Mouse (Mus musculus) ES-Bruce4 (cell line): ENCODE data around the gene 2510002D24Rik.

Experiments used
- CTCF ChIP-seq: IDR thresholded peaks from one replicate; pipeline ENCODE4 v1.8.1; 2011; ENCODE audit warnings: low read depth, low read length
- EP300 ChIP-seq: IDR thresholded peaks from 2 replicates; pipeline ENCODE4 v1.6.1; 2011; ENCODE audit warnings: low read depth, low read length; ENCODE audit not compliant: insufficient read depth
- POLR2A ChIP-seq: IDR thresholded peaks from one replicate; pipeline ENCODE4 v1.8.1; 2011; ENCODE audit warnings: low read length; ENCODE audit not compliant: insufficient read depth

DNA sequence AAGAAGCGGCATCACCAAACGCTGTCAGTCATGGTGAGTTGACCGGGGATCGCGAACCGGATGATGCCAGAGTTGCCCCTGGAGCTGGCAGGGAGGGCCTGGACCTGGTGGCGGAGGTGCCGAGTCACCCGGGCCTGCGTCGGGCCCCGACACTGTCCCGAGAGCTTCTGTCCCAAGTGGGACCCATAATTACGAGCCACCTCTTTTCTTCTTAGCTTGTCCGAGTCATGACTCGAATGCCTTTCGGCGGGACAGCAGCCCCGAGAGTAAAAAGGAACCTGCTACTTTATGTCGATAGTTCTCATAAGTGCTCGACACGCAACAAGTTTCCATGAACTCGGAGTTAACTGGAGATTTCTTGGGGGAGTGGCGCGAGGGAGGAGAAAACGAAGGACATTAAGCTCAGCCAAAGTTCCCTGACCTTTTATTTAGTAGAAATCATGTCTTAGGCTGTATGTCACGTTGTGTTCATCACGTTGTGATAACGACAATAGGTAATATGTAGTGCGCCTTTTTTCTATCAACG, 23.9 kb upstream of the 2510002D24Rik start:
- TF ChIP-seq EP300: no peak
- TF ChIP-seq CTCF: no peak
- TF ChIP-seq POLR2A: no peak
